Mouse (Mus musculus) kidney, postnatal 25 days (tissue): ENCODE data around the gene Mup22.
"Not testable (repeated sequence)": the region's sequence is repeated elsewhere in the genome, so short reads cannot be mapped to it uniquely, and the experiment has no call there.

Source experiments
- DNase-seq, 2 experiments: peaks; one replicate each; pipeline ENCODE4 v3.0.0; 2021; ENCODE audit warnings: mixed read lengths in 2 of 2

Mup22 gene

GRCm38 (mm10) chr4:60821363-60821762, at the start of gene Mup22:
Gene Mup22 (minus strand): TSS chr4:60821463.
- not testable (repeated sequence) for DNase-seq

- DNase-seq: not testable (repeated sequence)
Observed at GRCm38 (mm10) chr4:60840889-60841288, 19.6 kb upstream of the Mup22 start.
